Mouse (Mus musculus) forebrain, embryonic 11.5 days (tissue): ENCODE data around the gene Msln. TPM values are rescaled to one million over a fixed set of nuclear protein-coding genes. Genes with fewer than 3 reads are reported as not detected.

Experiments
- ATAC-seq: fragments of 200-750 bp; cut with Nextera tagmentation; replicated peaks from 2 replicates; pipeline ENCODE4 v1.8.0; 2017; ENCODE audit warnings: moderate TSS enrichment; ENCODE audit not compliant: low FRiP score
- DNase-seq: peaks from one replicate; pipeline ENCODE4 v3.0.0-alpha.2; 2017; ENCODE audit warnings: low spot score
- H3K27ac ChIP-seq: fragments of 300-500 bp; sonication (generic); 2 replicates; pipeline ENCODE4 v1.5.1; 2014; ENCODE audit warnings: low read depth, low read length
- H3K27me3 ChIP-seq: fragments of 300-500 bp; sonication (generic); 2 replicates; pipeline ENCODE4 v1.6.1; 2014; ENCODE audit warnings: mild to moderate bottlenecking, low read length, mixed read lengths; ENCODE audit not compliant: control insufficient read depth, insufficient read depth
- H3K36me3 ChIP-seq: fragments of 300-500 bp; sonication (generic); 2 replicates; pipeline ENCODE4 v1.6.1; 2014; ENCODE audit warnings: mild to moderate bottlenecking, low read length, moderate library complexity, mixed read lengths; ENCODE audit not compliant: control insufficient read depth, insufficient read depth
- H3K4me1 ChIP-seq: fragments of 300-500 bp; sonication (generic); replicated peaks from 2 replicates; pipeline ENCODE4 v1.6.1; 2014; ENCODE audit warnings: low read length, mixed read lengths; ENCODE audit not compliant: control insufficient read depth, insufficient read depth
- H3K4me2 ChIP-seq: fragments of 300-500 bp; sonication (generic); 2 replicates; pipeline ENCODE4 v1.6.1; 2014; ENCODE audit warnings: low read depth, mild to moderate bottlenecking, low read length, moderate library complexity, mixed read lengths; ENCODE audit not compliant: severe bottlenecking
- H3K4me3 ChIP-seq: fragments of 300-500 bp; sonication (generic); 2 replicates; pipeline ENCODE4 v1.5.1; 2014; ENCODE audit warnings: low read depth, low read length
- H3K9ac ChIP-seq: fragments of 300-500 bp; sonication (generic); 2 replicates; pipeline ENCODE4 v1.6.1; 2014; ENCODE audit warnings: low read length
- H3K9me3 ChIP-seq: fragments of 300-500 bp; sonication (generic); 2 replicates; pipeline ENCODE4 v1.6.1; 2016; ENCODE audit warnings: low read length, mixed read lengths; ENCODE audit not compliant: control insufficient read depth
- WGBS: fragments of 180-500 bp; shearing (Covaris S2); extraction: QIAGEN DNeasy Blood & Tissue Kit; methylation state at CpG from one replicate; pipeline ENCODE4 v1.1.7; 2014; 5-methylcytosine and 5-hydroxymethylcytosine counted together
- microRNA-seq: library from miRNA; unstranded; fragments of <30 nt; microRNA quantifications from one replicate; pipeline ENCODE4, GENCODE M21; 2016; ENCODE audit not compliant: insufficient number of aligned reads
- polyA plus RNA-seq: library from polyadenylated mRNA; unstranded; fragments of >200 nt; fragmentation: Nextera tagmentation; extraction: Ambion mirVana; gene quantifications from 2 replicates; pipeline ENCODE4 v1.2.1, GENCODE M21; 2014

Msln gene
- polyA plus RNA-seq, 1 experiment from 2014 or later, result not detected

DNA sequence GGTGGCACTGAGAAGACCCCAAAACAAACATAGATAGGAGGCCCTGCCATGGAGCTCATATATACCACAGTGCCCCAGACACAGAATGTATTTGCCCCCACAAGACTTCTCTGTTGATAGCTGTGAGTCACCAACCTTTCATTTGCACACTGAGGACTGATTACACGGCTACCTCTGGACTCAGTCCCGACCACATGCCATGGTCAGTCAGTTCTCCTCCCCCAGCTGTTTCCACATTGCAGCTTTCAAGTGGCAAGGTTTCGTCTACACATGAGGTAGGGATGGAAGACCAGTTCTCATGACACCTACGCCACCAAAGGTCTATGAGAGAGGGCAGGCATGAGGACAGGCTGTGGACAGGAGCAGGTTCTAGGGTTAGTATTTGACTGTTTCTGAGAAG is 43.0 kb downstream of the Msln start:
- Histone ChIP-seq H3K4me3 (no peak overlapping the region), H3K4me1 (no peaks in the 10 kb centered on the region), H3K4me2 (no peak overlapping the region), H3K36me3 (no peaks in the 10 kb centered on the region), H3K27me3 (0 out of 2 replicates have a peak, but pooled peaks cover 4% of the 10 kb centered on the region), H3K9me3 (no peaks in the 10 kb centered on the region), H3K27ac (no peak overlapping the region), H3K9ac (no peak overlapping the region)
- ATAC-seq, result no peak
- no peak for DNase-seq
- WGBS, result 76% methylated on average over 4 of the region's 4 CpGs

GRCm38 (mm10) chr17:25709994-25710393 is 44.2 kb downstream of the Msln start:
- WGBS, result 90% methylated on average over 2 of the region's 2 CpGs
- ATAC-seq (no peak), DNase-seq (peak; percentile 36)
- Histone ChIP-seq H3K27ac (no peak overlapping the region), H3K4me3 (no peak overlapping the region), H3K9me3 (no peaks in the 10 kb centered on the region), H3K27me3 (no peaks in the 10 kb centered on the region), H3K4me1 (no peaks in the 10 kb centered on the region), H3K4me2 (no peak overlapping the region), H3K9ac (no peak overlapping the region), H3K36me3 (no peaks in the 10 kb centered on the region)

GRCm38 (mm10) chr17:25700863-25701496 is 53.2 kb downstream of the Msln start:
- Histone ChIP-seq H3K9me3 (no peaks in the 10 kb centered on the region), H3K27me3 (no peaks in the 10 kb centered on the region), H3K4me2 (no peak overlapping the region), H3K4me1 (no peaks in the 10 kb centered on the region), H3K27ac (no peak overlapping the region), H3K4me3 (no peak overlapping the region), H3K9ac (no peak overlapping the region), H3K36me3 (no peaks in the 10 kb centered on the region)
- no peak for DNase-seq
- no peak for ATAC-seq
- WGBS, result 54% methylated on average over 9 of the region's 9 CpGs

Small RNA genes lying within 50 kb of the gene (microRNA-seq; reads per million reads assigned to microRNA genes)
- gene Gm25083 (not detected), gene Mir6966 (not detected)

Other genes with a start within 250 kb of the Msln start
- gene Sox8, start 183.7 kb downstream of the Msln start, polyA plus RNA-seq, result 7.3 and 7.5 TPM in 2 replicates
- 18.3 and 20.7 TPM in 2 replicates for gene Lmf1, start 175.3 kb downstream of the Msln start, polyA plus RNA-seq
- 0.92 and 1.8 TPM in 2 replicates for gene Gng13, start 37.2 kb downstream of the Msln start, polyA plus RNA-seq
- gene Chtf18, start 27.0 kb downstream of the Msln start, polyA plus RNA-seq, result 34.6 and 36.0 TPM in 2 replicates
- 20.4 and 22.6 TPM in 2 replicates for gene Rpusd1, start 26.7 kb downstream of the Msln start, polyA plus RNA-seq
- not detected in 2 replicates for gene Mslnl, start 18.3 kb downstream of the Msln start, polyA plus RNA-seq
- 24.0 and 24.5 TPM in 2 replicates for gene Narfl, start 19.4 kb upstream of the Msln start, polyA plus RNA-seq
- gene Haghl, start 31.3 kb upstream of the Msln start, polyA plus RNA-seq, result 75.0 and 76.1 TPM in 2 replicates
- gene Ccdc78, start 32.2 kb upstream of the Msln start, polyA plus RNA-seq, result 0.25 and 0.47 TPM in 2 replicates
- gene Fam173a, start 38.5 kb upstream of the Msln start, polyA plus RNA-seq, result 69.0 and 71.0 TPM in 2 replicates
- gene AC134908.4, start 41.3 kb upstream of the Msln start, polyA plus RNA-seq, result not detected in 2 replicates
- gene Metrn, start 42.8 kb upstream of the Msln start, polyA plus RNA-seq, result 20.3 and 23.3 TPM in 2 replicates
- gene Fbxl16, start 54.7 kb upstream of the Msln start, polyA plus RNA-seq, result 13.6 and 14.4 TPM in 2 replicates
- gene Wdr24, start 69.2 kb upstream of the Msln start, polyA plus RNA-seq, result 28.4 and 33.6 TPM in 2 replicates
- 50.6 and 59.2 TPM in 2 replicates for gene Jmjd8, start 74.5 kb upstream of the Msln start, polyA plus RNA-seq
- 322 and 358 TPM in 2 replicates for gene Stub1, start 79.0 kb upstream of the Msln start, polyA plus RNA-seq
- gene Rhbdl1, start 82.9 kb upstream of the Msln start, polyA plus RNA-seq, result 2.1 and 2.7 TPM in 2 replicates
- 1.6 and 1.9 TPM in 2 replicates for gene Gm20683, start 87.4 kb upstream of the Msln start, polyA plus RNA-seq
- gene Rhot2, start 90.5 kb upstream of the Msln start, polyA plus RNA-seq, result 9.1 and 12.2 TPM in 2 replicates
- gene Wdr90, start 107.1 kb upstream of the Msln start, polyA plus RNA-seq, result 41.3 and 46.3 TPM in 2 replicates
- gene Mcrip2, start 114.4 kb upstream of the Msln start, polyA plus RNA-seq, result 8.9 and 13.1 TPM in 2 replicates
- 63.2 and 65.2 TPM in 2 replicates for gene Mettl26, start 120.7 kb upstream of the Msln start, polyA plus RNA-seq
- 0.72 and 1.1 TPM in 2 replicates for gene Wfikkn1, start 126.5 kb upstream of the Msln start, polyA plus RNA-seq
- 20.1 and 21.6 TPM in 2 replicates for gene Rab40c, start 165.3 kb upstream of the Msln start, polyA plus RNA-seq
- 65.2 and 67.1 TPM in 2 replicates for gene Pigq, start 190.6 kb upstream of the Msln start, polyA plus RNA-seq
- gene Nhlrc4, start 190.6 kb upstream of the Msln start, polyA plus RNA-seq, result 0.24 and 0.59 TPM in 2 replicates
- gene A930017K11Rik, start 198.2 kb upstream of the Msln start, polyA plus RNA-seq, result not detected in 2 replicates
- gene Capn15, start 231.4 kb upstream of the Msln start, polyA plus RNA-seq, result 31.4 and 33.1 TPM in 2 replicates